Mouse (Mus musculus): ENCODE measurements around the gene Kat2b. TPM values are rescaled to one million over a fixed set of nuclear protein-coding genes. Genes with fewer than 3 reads are reported as not detected.
"Not testable (repeated sequence)": the region's sequence is repeated elsewhere in the genome, so short reads cannot be mapped to it uniquely, and the experiment has no call there.

Kat2b gene
- 57.1 and 84.0 TPM in 2 replicates for total RNA-seq (2017)

- no peak; the same call in 1 of the 2 replicates for ATAC-seq (ENCODE audit: extremely low read depth, insufficient number of reproducible peaks, low FRiP score, poor library complexity, severe bottlenecking)
Measured at GRCm38 (mm10) chr17:53566161-53566918, at the start of gene Kat2b. Kat2b (plus strand) TSS chr17:53566861.

DNA sequence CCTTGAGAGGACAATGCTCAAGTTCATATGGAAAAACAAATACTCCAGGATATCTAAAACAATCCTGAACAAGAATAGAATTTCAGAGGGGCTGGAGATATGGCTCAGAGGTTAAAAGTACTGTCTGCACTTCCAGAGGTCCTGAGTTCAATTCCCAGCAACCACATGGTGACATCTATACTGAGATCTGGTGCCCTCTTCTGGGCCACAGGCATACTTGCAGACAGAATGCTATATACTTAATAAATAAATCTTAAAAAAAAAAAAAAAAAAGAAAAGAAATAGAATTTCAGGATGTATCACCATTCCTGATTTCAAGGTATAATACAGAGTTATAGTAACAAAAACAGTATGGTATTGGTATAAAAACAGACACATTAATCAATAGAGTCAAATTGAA, 47.3 kb upstream of the Kat2b start:
- no peak for ATAC-seq (ENCODE audit: extremely low read depth, insufficient number of reproducible peaks, low FRiP score, poor library complexity, severe bottlenecking)

- no peak for ATAC-seq (ENCODE audit: extremely low read depth, insufficient number of reproducible peaks, low FRiP score, poor library complexity, severe bottlenecking)
Measured at GRCm38 (mm10) chr17:53520509-53520908, 46.2 kb upstream of the Kat2b start.

- ATAC-seq (ENCODE audit: extremely low read depth, insufficient number of reproducible peaks, low FRiP score, poor library complexity, severe bottlenecking) = no peak
Measured at GRCm38 (mm10) chr17:53528034-53528433, 38.6 kb upstream of the Kat2b start.

- no peak for ATAC-seq (ENCODE audit: extremely low read depth, insufficient number of reproducible peaks, low FRiP score, poor library complexity, severe bottlenecking)
Measured at GRCm38 (mm10) chr17:53531160-53531559, 35.5 kb upstream of the Kat2b start.

DNA sequence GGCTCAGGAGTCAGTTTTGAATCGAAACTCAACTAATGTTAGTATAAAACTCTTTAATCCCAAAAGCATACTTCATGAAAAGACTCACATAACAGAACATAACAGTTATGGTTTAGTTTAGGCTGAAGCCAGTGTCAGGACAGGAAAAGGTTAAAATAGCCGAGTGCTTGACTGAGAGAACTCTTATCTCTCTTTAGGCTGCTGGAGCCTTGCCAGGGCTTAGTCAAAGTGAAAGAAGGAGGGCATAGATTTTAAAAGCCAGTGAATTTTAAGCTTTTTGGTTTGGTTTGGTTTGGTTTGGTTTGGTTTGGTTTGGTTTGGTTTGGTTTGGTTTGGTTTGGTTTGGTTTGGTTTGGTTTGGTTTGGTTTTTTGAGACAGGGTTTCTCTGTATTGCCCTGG, 34.2 kb upstream of the Kat2b start:
- no peak for ATAC-seq (ENCODE audit: extremely low read depth, insufficient number of reproducible peaks, low FRiP score, poor library complexity, severe bottlenecking)

DNA sequence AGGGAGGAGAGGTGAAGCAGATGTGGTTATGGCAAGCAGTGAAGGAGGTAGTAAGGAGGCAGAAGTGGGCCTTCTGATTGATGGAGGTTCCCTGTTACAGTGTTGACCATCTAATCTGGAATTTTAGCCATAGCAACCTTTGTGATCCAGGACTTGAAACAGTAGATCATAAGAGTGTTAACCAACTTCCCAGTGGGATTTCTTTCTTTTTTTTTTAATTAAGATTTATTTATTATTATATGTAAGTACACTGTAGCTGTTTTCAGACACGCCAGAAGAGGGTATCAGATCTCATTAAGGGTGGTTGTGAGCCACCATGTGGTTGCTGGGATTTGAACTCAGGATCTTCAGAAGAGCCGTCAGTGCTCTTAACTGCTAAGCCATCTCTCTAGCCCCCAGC, 27.3 kb upstream of the Kat2b start, which contains the start of gene Pp2d1:
Gene Pp2d1, minus strand, starts transcription at position 101 of the 400 bp plus-strand sequence.
- not testable (repeated sequence) for ATAC-seq (ENCODE audit: extremely low read depth, insufficient number of reproducible peaks, low FRiP score, poor library complexity, severe bottlenecking)

DNA sequence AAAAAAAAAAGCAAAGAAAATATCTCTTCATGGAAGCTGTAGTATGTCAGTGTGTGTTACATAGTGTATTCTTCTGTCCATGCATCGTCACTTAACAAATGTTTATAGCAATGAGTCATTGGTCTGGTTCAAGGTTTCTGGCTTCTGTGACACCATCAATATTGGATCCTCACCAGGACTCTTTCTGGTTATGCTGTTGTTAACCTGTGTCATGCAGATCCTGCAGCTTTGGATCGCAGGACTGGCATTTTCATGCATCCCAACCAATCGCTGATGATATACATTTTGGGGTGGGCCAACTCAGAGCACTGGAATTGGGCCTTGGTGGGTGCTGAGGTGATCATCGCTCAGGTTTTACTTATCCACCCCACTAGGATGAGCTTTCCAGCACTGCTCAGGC, 24.1 kb upstream of the Kat2b start:
- no peak for ATAC-seq (ENCODE audit: extremely low read depth, insufficient number of reproducible peaks, low FRiP score, poor library complexity, severe bottlenecking)

GRCm38 (mm10) chr17:53543591-53544324, 22.9 kb upstream of the Kat2b start:
- no peak for ATAC-seq (ENCODE audit: extremely low read depth, insufficient number of reproducible peaks, low FRiP score, poor library complexity, severe bottlenecking)

DNA sequence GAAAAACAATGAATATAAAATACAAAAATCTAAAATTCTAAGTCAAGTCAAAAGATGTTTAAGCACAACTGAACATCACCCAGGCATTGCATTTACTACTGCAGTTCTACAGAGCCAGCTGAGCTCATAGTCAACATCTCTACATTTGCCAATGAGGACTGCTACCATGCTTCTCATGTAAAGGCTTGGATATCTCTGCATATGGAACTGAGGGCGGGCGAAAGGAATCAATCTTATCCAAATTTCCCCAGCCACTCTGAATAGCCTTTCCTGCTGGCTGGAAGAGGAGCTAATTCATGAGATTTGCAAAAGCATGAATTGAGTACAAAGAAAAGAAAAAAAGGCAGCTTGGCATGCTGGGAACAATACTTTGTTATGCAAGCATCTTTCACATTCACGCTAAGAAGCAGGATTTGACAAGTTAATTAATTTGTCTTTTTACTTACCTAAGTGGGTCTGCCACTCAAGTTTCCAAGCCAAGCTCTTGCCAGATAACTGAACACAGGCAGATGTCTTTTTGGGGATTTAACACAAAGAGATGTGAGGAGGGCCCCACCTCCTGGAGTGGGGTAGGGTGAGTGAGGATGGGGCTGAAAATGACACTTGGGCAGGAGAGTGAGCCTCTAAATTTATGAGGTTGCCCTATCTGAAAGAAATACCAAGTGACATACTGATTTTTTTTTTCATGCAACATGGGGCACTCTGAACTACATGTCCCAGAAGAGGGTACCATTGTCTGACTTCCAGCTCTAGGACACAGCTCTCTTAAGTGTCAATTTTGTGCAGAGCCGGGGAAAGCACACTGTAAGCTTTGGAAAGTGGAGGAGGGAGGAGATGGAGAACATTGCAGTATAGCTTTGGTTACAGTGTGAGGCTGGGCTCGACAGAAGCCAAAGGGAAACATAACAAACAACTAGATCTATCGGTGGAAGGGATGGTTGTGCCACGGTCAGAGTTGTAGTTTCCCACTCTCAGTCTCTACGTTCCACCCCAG, 15.1 kb upstream of the Kat2b start:
- ATAC-seq (ENCODE audit: extremely low read depth, insufficient number of reproducible peaks, low FRiP score, poor library complexity, severe bottlenecking) = no peak

DNA sequence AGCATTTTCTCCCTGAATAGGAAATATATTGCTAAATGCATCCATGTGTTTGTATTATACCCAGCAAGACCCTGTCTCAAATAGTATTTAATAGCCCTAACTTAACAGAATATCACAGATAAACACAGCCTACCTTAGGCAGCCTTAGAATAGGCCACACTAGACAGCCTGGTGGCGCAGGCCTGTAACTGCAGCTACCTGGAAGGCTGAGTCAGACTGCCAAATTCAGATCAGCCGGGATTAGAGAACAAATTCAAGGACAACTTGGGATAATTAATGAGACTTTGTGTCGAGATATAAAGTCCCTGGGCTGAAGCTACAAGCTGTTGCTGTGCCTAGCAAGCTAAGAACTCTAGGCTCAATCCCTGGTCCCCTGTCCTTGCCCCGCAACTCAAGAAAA, 12.6 kb upstream of the Kat2b start:
- ATAC-seq (ENCODE audit: extremely low read depth, insufficient number of reproducible peaks, low FRiP score, poor library complexity, severe bottlenecking) = peak; percentile 41; the same call in 1 of the 2 replicates

- ATAC-seq (ENCODE audit: extremely low read depth, insufficient number of reproducible peaks, low FRiP score, poor library complexity, severe bottlenecking) = no peak
Measured at GRCm38 (mm10) chr17:53554813-53555212, 11.8 kb upstream of the Kat2b start.

DNA sequence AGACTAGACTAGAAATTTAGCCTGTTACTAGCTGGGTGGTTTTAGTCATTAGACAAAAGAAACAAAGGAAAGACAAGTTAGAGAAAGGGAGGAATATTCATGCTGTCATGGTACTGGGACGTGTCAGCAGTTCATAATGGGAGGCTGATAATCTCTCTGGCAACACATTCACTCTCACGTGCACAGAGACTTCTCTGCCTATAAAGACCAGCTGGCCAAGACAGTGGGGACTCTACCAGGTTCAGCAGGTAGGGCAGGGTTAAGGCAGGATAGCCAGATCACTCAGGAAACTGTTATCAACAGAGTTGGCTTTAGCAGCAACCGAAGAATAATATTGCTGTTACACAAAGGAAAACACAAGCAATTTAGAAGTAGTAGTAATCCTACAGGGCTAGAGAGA, 9.2 kb upstream of the Kat2b start:
- no peak for ATAC-seq (ENCODE audit: extremely low read depth, insufficient number of reproducible peaks, low FRiP score, poor library complexity, severe bottlenecking)

DNA sequence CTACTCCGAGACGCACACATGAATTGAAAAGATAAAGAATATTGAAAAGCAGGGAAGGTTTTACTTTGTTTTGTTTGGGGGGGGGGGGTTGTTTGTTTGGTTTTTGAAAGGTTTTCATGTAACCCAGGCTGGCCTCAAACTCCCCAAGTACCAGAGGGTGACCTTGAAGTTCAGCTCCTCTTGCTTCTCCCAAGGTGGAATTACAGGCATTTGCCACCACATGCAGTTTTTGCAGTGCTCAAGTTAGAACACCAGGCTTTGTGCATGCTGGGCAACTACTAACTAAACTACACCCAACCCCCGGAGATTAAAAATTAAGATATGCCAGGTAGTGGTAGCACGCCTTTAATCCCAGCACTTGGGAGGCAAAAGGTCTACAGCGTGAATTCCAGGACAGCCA, 7.0 kb upstream of the Kat2b start:
- ATAC-seq (ENCODE audit: extremely low read depth, insufficient number of reproducible peaks, low FRiP score, poor library complexity, severe bottlenecking) = no peak

GRCm38 (mm10) chr17:53561458-53562029, 5.1 kb upstream of the Kat2b start:
- no peak for ATAC-seq (ENCODE audit: extremely low read depth, insufficient number of reproducible peaks, low FRiP score, poor library complexity, severe bottlenecking)

GRCm38 (mm10) chr17:53564837-53565236, 1.8 kb upstream of the Kat2b start:
- no peak for ATAC-seq (ENCODE audit: extremely low read depth, insufficient number of reproducible peaks, low FRiP score, poor library complexity, severe bottlenecking)

DNA sequence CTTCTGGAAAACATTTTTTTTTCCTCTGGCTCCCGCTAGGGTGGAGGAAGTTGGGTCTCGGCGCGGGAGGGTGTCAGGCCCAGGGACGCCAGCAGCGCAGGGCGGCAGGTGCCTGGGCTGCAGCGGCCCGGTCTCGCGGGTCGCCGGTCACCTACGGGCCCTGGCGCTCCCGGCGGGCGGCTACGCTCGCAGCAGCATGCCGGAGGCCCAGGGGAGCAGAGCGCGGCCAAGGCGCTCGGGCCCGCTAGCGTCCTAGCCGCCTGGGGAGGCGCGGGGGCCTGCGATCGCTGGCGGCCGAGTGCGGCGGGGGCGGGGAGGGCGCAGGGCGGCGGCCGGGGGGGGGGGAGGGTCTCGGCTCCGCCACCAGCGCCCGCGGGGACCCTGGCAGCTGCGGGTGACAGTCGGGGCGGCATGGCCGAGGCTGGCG, 271 bp downstream of the Kat2b start:
- ATAC-seq (ENCODE audit: extremely low read depth, insufficient number of reproducible peaks, low FRiP score, poor library complexity, severe bottlenecking) = peak; percentile 64

- no peak for ATAC-seq (ENCODE audit: extremely low read depth, insufficient number of reproducible peaks, low FRiP score, poor library complexity, severe bottlenecking)
Measured at GRCm38 (mm10) chr17:53567346-53568101, 863 bp downstream of the Kat2b start.
